Mouse (Mus musculus) ES-CJ7 (cell line): ENCODE measurements around the gene Ptpn23.
"Not testable (repeated sequence)": the region's sequence is repeated elsewhere in the genome, so short reads cannot be mapped to it uniquely, and the experiment has no call there.

Source experiments
- DNase-seq: peaks from one replicate; pipeline ENCODE4 v3.0.0; 2011; ENCODE audit warnings: low read depth, low spot score

The Ptpn23 gene

GRCm38 (mm10) chr9:110381292-110381691, 26.7 kb downstream of the Ptpn23 start:
- DNase-seq, result no peak

GRCm38 (mm10) chr9:110380662-110381061, 27.4 kb downstream of the Ptpn23 start:
- DNase-seq, result peak; percentile 57

GRCm38 (mm10) chr9:110379361-110379760, 28.7 kb downstream of the Ptpn23 start:
- no peak for DNase-seq

- not testable (repeated sequence) for DNase-seq
Measured at GRCm38 (mm10) chr9:110377655-110378054, 30.4 kb downstream of the Ptpn23 start.

GRCm38 (mm10) chr9:110375668-110376067, 32.3 kb downstream of the Ptpn23 start:
- no peak for DNase-seq

GRCm38 (mm10) chr9:110373871-110374270, 34.1 kb downstream of the Ptpn23 start:
- no peak for DNase-seq

- no peak for DNase-seq
Measured at GRCm38 (mm10) chr9:110369860-110370259, 38.2 kb downstream of the Ptpn23 start.

GRCm38 (mm10) chr9:110366746-110367145, 41.3 kb downstream of the Ptpn23 start:
- no peak for DNase-seq

- no peak for DNase-seq
Measured at GRCm38 (mm10) chr9:110362337-110362736, 45.7 kb downstream of the Ptpn23 start.

GRCm38 (mm10) chr9:110361299-110361698, 46.7 kb downstream of the Ptpn23 start:
- no peak for DNase-seq

- no peak for DNase-seq
Measured at GRCm38 (mm10) chr9:110358341-110358740, 49.7 kb downstream of the Ptpn23 start.

GRCm38 (mm10) chr9:110351932-110352632, 55.9 kb downstream of the Ptpn23 start:
- no peak for DNase-seq

GRCm38 (mm10) chr9:110351350-110351749, 56.7 kb downstream of the Ptpn23 start:
- DNase-seq, result no peak

GRCm38 (mm10) chr9:110350612-110351011, 57.4 kb downstream of the Ptpn23 start:
- DNase-seq, result no peak

GRCm38 (mm10) chr9:110350188-110350587, 57.8 kb downstream of the Ptpn23 start:
- no peak for DNase-seq

- peak; percentile 35 for DNase-seq
Measured at GRCm38 (mm10) chr9:110348899-110349298, 59.1 kb downstream of the Ptpn23 start.

- no peak for DNase-seq
Measured at GRCm38 (mm10) chr9:110345057-110345739, 62.8 kb downstream of the Ptpn23 start.

GRCm38 (mm10) chr9:110343805-110344204, 64.2 kb downstream of the Ptpn23 start:
- no peak for DNase-seq

GRCm38 (mm10) chr9:110342008-110342407, 66.0 kb downstream of the Ptpn23 start:
- no peak for DNase-seq

- no peak for DNase-seq
Measured at GRCm38 (mm10) chr9:110340037-110340750, 67.8 kb downstream of the Ptpn23 start.
